Comparison of ENCODE assay signal across 8 mouse cellular contexts in genomic region chr10:81321436-81321835, GRCm38 (mm10). TPM values are rescaled to one million over a fixed set of nuclear protein-coding genes. Genes with fewer than 3 reads are reported as not detected.
DNase-seq lines count a peak whose midpoint lies in the region; ATAC-seq and TF ChIP-seq lines count a peak whose summit lies in the region.

No protein-coding gene starts in this region.

- 1% methylated on average over 20 of the region's 20 CpGs for WGBS in kidney, adult 2 months
- 4% methylated on average over 20 of the region's 20 CpGs for WGBS in hindbrain, embryonic 10.5 days
- WGBS in midbrain, embryonic 11.5 days: 3% methylated on average over 20 of the region's 20 CpGs

- peak overlapping the region; percentile 86 for H3K9ac ChIP-seq in midbrain, embryonic 11.5 days (ENCODE audit: low read length)

- no peaks in the 10 kb centered on the region for H3K27me3 ChIP-seq in kidney, adult 2 months (replicated peaks; ENCODE audit: control insufficient read depth, insufficient read depth, low read length)
- peaks cover 5% of the 10 kb centered on the region; the same call in 1 of the 2 replicates for H3K27me3 ChIP-seq in hindbrain, embryonic 10.5 days (ENCODE audit: insufficient read depth, poor library complexity, severe bottlenecking)
- no peaks in the 10 kb centered on the region; the same call in 1 of the 2 replicates for H3K27me3 ChIP-seq in midbrain, embryonic 11.5 days (ENCODE audit: control insufficient read depth, insufficient read depth, low read length)

- H3K4me1 ChIP-seq in kidney, adult 2 months (ENCODE audit: control insufficient read depth, insufficient read depth, low read length): peaks cover 5% of the 10 kb centered on the region; the same call in 1 of the 2 replicates
- peaks cover 60% of the 10 kb centered on the region for H3K4me1 ChIP-seq in hindbrain, embryonic 10.5 days (replicated peaks)
- peaks cover 26% of the 10 kb centered on the region for H3K4me1 ChIP-seq in midbrain, embryonic 11.5 days (ENCODE audit: control insufficient read depth, insufficient read depth, low read length)

- no peaks in the 10 kb centered on the region; the same call in 1 of the 2 replicates for H3K36me3 ChIP-seq in kidney, adult 2 months (ENCODE audit: control insufficient read depth, insufficient read depth, low read length)
- peaks cover 67% of the 10 kb centered on the region for H3K36me3 ChIP-seq in hindbrain, embryonic 10.5 days
- peaks cover 41% of the 10 kb centered on the region for H3K36me3 ChIP-seq in midbrain, embryonic 11.5 days (ENCODE audit: control insufficient read depth, insufficient read depth, low read length)

- peak overlapping the region; percentile 83 for H3K4me2 ChIP-seq in midbrain, embryonic 11.5 days

- peak overlapping the region; percentile 80 for H3K4me3 ChIP-seq in kidney, adult 2 months (ENCODE audit: insufficient read depth, low read depth, low read length)
- H3K4me3 ChIP-seq in hindbrain, embryonic 10.5 days: peak overlapping the region; percentile 80
- H3K4me3 ChIP-seq in midbrain, embryonic 11.5 days (ENCODE audit: low read depth, low read length): peak overlapping the region; percentile 94

- no peaks in the 10 kb centered on the region for H3K9me3 ChIP-seq in hindbrain, embryonic 10.5 days
- H3K9me3 ChIP-seq in midbrain, embryonic 11.5 days (ENCODE audit: control insufficient read depth, low read length): no peaks in the 10 kb centered on the region

- no peak for TF ChIP-seq POLR2A in kidney, adult 2 months (IDR thresholded peaks at IDR 0.05; ENCODE audit: low read depth, low read length)

- TF ChIP-seq CTCF in kidney, adult 2 months (conservative IDR thresholded peaks at IDR 0.05; ENCODE audit: insufficient read depth, insufficient read length, low read depth, low read length): no peak

- H3K27ac ChIP-seq in kidney, adult 2 months (ENCODE audit: insufficient read depth, low read depth, low read length): peak overlapping the region; percentile 90; the same call in 1 of the 2 replicates
- H3K27ac ChIP-seq in hindbrain, embryonic 10.5 days: peak overlapping the region; percentile 96
- peak overlapping the region; percentile 79 for H3K27ac ChIP-seq in midbrain, embryonic 11.5 days (ENCODE audit: low read depth, low read length)

- ATAC-seq in midbrain, embryonic 11.5 days (ENCODE audit: low FRiP score): no peak; the same call in 1 of the 2 replicates

- DNase-seq in kidney, adult 2 months: no peak
- no peak for DNase-seq in kidney, adult 11 months
- DNase-seq in NIH3T3 (ENCODE audit: low read depth): peak; percentile 50
- no peak for DNase-seq in hindbrain, embryonic 10.5 days (ENCODE audit: low spot score)
- DNase-seq in midbrain, embryonic 11.5 days (ENCODE audit: low spot score, missing footprints): no peak
- no peak for DNase-seq in spleen, postnatal 14 days (ENCODE audit: low spot score in 2 of 2)
- no peak for DNase-seq in cerebellum, postnatal 25 days
- DNase-seq in layer of hippocampus, postnatal 36 days: no peak

RNA-seq across cellular contexts. Expression of gene Cactin, which starts 0.5 kb away (rescaled TPM):
- polyA plus RNA-seq in kidney, adult 2 months (2012; rRNA removed): 23.7 and 24.5 TPM in 2 replicates
- 53.2 and 58.8 TPM in 2 replicates for polyA plus RNA-seq in hindbrain, embryonic 10.5 days (2016; fragmentation: Nextera tagmentation; extraction: Ambion mirVana)
- 31.9 and 36.8 TPM in 2 replicates for polyA plus RNA-seq in midbrain, embryonic 11.5 days (2014; fragmentation: Nextera tagmentation; extraction: Ambion mirVana)
- 10 to 100 TPM; 28.9 to 30.1 TPM for total RNA-seq in layer of hippocampus, postnatal 36 days (2021)

RNA-seq across cellular contexts. Expression of gene Tbxa2r, which starts 7.1 kb away (rescaled TPM):
- 16.6 and 21.7 TPM in 2 replicates for polyA plus RNA-seq in kidney, adult 2 months (2012; rRNA removed)
- polyA plus RNA-seq in hindbrain, embryonic 10.5 days (2016; fragmentation: Nextera tagmentation; extraction: Ambion mirVana): 3.3 and 3.6 TPM in 2 replicates
- polyA plus RNA-seq in midbrain, embryonic 11.5 days (2014; fragmentation: Nextera tagmentation; extraction: Ambion mirVana): 2.4 and 2.6 TPM in 2 replicates
- 1 to 10 TPM in 1 of 2 experiments, under 1 TPM in 1; 0.91 to 1.1 TPM for total RNA-seq in layer of hippocampus, postnatal 36 days (2021)

RNA-seq across cellular contexts. Expression of gene Gipc3, which starts 21.6 kb away (rescaled TPM):
- 1.4 and 1.5 TPM in 2 replicates for polyA plus RNA-seq in kidney, adult 2 months (2012; rRNA removed)
- not detected in 2 replicates for polyA plus RNA-seq in hindbrain, embryonic 10.5 days (2016; fragmentation: Nextera tagmentation; extraction: Ambion mirVana)
- polyA plus RNA-seq in midbrain, embryonic 11.5 days (2014; fragmentation: Nextera tagmentation; extraction: Ambion mirVana): 0.04 TPM in 1 of 2 replicates, not detected in the other
- 1 to 10 TPM; 1.7 to 1.9 TPM for total RNA-seq in layer of hippocampus, postnatal 36 days (2021)

RNA-seq across cellular contexts. Expression of gene Pip5k1c, which starts 28.7 kb away (rescaled TPM):
- 70.7 and 76.3 TPM in 2 replicates for polyA plus RNA-seq in kidney, adult 2 months (2012; rRNA removed)
- polyA plus RNA-seq in hindbrain, embryonic 10.5 days (2016; fragmentation: Nextera tagmentation; extraction: Ambion mirVana): 62.1 and 78.5 TPM in 2 replicates
- 42.0 and 46.2 TPM in 2 replicates for polyA plus RNA-seq in midbrain, embryonic 11.5 days (2014; fragmentation: Nextera tagmentation; extraction: Ambion mirVana)
- total RNA-seq in layer of hippocampus, postnatal 36 days (2021): 100 to 1,000 TPM; 301 to 304 TPM

RNA-seq across cellular contexts. Expression of gene Hmg20b, which starts 28.8 kb away (rescaled TPM):
- polyA plus RNA-seq in kidney, adult 2 months (2012; rRNA removed): 66.4 and 82.1 TPM in 2 replicates
- polyA plus RNA-seq in hindbrain, embryonic 10.5 days (2016; fragmentation: Nextera tagmentation; extraction: Ambion mirVana): 111 and 128 TPM in 2 replicates
- 89.1 and 97.7 TPM in 2 replicates for polyA plus RNA-seq in midbrain, embryonic 11.5 days (2014; fragmentation: Nextera tagmentation; extraction: Ambion mirVana)
- 10 to 100 TPM; 27.6 to 35.0 TPM for total RNA-seq in layer of hippocampus, postnatal 36 days (2021)
